Mouse (Mus musculus) ES-E14 (cell line): ENCODE data around the gene C1qtnf6.

Experiments used
- CHD2 ChIP-seq: IDR thresholded peaks from 2 replicates; pipeline ENCODE4 v1.6.1; 2014; ENCODE audit warnings: mild to moderate bottlenecking, low read depth, low read length, inconsistent platforms
- ZC3H11A ChIP-seq: IDR thresholded peaks from 2 replicates; pipeline ENCODE4 v1.6.1; 2012; ENCODE audit warnings: low read depth, mild to moderate bottlenecking, inconsistent platforms, low read length, borderline replicate concordance
- ZNF384 ChIP-seq: IDR thresholded peaks from 2 replicates; pipeline ENCODE4 v1.6.1; 2012; ENCODE audit warnings: low read depth, low read length, inconsistent platforms

DNA sequence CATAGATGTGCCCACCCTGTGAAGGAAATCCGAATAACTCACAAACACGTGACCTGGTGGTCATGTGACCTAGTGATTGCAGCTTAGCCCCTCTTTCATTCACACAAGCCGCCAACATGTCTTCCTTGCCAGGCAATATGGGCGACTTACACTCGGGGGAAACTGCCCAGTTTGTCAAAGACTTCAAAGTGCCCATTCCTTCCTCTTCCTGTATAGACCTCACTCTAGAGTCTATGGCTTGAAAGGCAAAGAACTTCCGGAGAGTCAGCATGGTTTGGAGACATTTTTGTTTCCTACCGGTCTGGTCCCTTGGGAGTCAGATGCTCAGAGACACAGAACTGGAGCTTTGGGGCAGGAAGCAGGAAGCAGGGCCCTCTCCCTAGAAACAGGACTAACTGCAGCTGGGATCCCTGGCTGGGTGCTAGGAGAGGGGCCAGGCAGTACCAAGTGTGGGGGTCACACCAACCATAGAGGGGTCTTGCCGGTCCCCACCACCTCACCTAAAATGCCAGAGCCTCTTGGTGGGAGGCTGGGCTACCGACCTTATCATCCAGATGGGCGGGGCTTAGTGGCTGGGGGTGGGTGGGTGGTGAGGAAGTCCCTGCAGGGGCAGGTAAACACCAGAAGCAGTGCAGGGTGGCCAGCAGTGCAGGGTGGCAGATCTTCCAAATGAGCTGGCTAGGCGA is 2.3 kb downstream of the C1qtnf6 start:
- no peak for TF ChIP-seq ZC3H11A
- TF ChIP-seq ZNF384 = no peak
- TF ChIP-seq CHD2 = no peak
